Mouse (Mus musculus): ENCODE measurements at regions not wholly inside any gene's neighbourhood (a gene's known extent, or its start where the extent isn't known, plus 50 kb on each side); places are given as distances from the start of the nearest gene placed in this dataset.
A peak's percentile ranks its signal among the peaks of the same experiment; 100 is the strongest.

- no peak for DNase-seq (ENCODE audit: low read depth, low spot score)
Measured at GRCm38 (mm10) chr5:90164434-90164833, 59.4 kb downstream of the Cox18 start.

GRCm38 (mm10) chr5:90163033-90163859, 60.6 kb downstream of the Cox18 start:
- no peak for DNase-seq (ENCODE audit: low read depth, low spot score)

GRCm38 (mm10) chr5:90160281-90160680, 63.5 kb downstream of the Cox18 start:
- peak; percentile 55 for DNase-seq (ENCODE audit: low read depth, low spot score)

- DNase-seq (ENCODE audit: low read depth, low spot score), result no peak
Measured at GRCm38 (mm10) chr5:90156522-90156921, 67.3 kb downstream of the Cox18 start.

GRCm38 (mm10) chr5:90149611-90150532, 73.9 kb downstream of the Cox18 start:
- DNase-seq (ENCODE audit: low read depth, low spot score), result no peak

GRCm38 (mm10) chr5:90135971-90136370, 87.8 kb downstream of the Cox18 start:
- no peak for DNase-seq (ENCODE audit: low read depth, low spot score)

- DNase-seq (ENCODE audit: low read depth, low spot score), result no peak
Measured at GRCm38 (mm10) chr5:90107036-90107435, 116.8 kb downstream of the Cox18 start.

GRCm38 (mm10) chr5:90104672-90105071, 119.1 kb downstream of the Cox18 start:
- DNase-seq (ENCODE audit: low read depth, low spot score), result no peak

GRCm38 (mm10) chr5:90088541-90088940, 135.3 kb downstream of the Cox18 start:
- DNase-seq (ENCODE audit: low read depth, low spot score), result no peak

GRCm38 (mm10) chr5:90086491-90086890, 137.3 kb downstream of the Cox18 start:
- DNase-seq (ENCODE audit: low read depth, low spot score), result no peak

GRCm38 (mm10) chr5:90077025-90077536, 146.7 kb downstream of the Cox18 start:
- no peak for DNase-seq (ENCODE audit: low read depth, low spot score)

GRCm38 (mm10) chr5:90075629-90076349, 148.0 kb downstream of the Cox18 start:
- DNase-seq (ENCODE audit: low read depth, low spot score), result no peak

GRCm38 (mm10) chr5:90071806-90072205, 152.0 kb downstream of the Cox18 start:
- no peak for DNase-seq (ENCODE audit: low read depth, low spot score)

GRCm38 (mm10) chr5:90068601-90069000, 155.2 kb downstream of the Cox18 start:
- no peak for DNase-seq (ENCODE audit: low read depth, low spot score)

GRCm38 (mm10) chr5:90067817-90068216, 156.0 kb downstream of the Cox18 start:
- no peak for DNase-seq (ENCODE audit: low read depth, low spot score)

- no peak for DNase-seq (ENCODE audit: low read depth, low spot score)
Measured at GRCm38 (mm10) chr5:90065884-90066615, 157.8 kb downstream of the Cox18 start.

- DNase-seq (ENCODE audit: low read depth, low spot score), result peak; percentile 32
Measured at GRCm38 (mm10) chr5:90055686-90056085, 168.1 kb downstream of the Cox18 start.

- no peak for DNase-seq (ENCODE audit: low read depth, low spot score)
Measured at GRCm38 (mm10) chr5:90052516-90052915, 169.4 kb upstream of the Adamts3 start.

- DNase-seq (ENCODE audit: low read depth, low spot score), result no peak
Measured at GRCm38 (mm10) chr5:90049856-90050255, 166.7 kb upstream of the Adamts3 start.

GRCm38 (mm10) chr5:90042781-90043180, 159.6 kb upstream of the Adamts3 start:
- DNase-seq (ENCODE audit: low read depth, low spot score), result no peak

- no peak for DNase-seq (ENCODE audit: low read depth, low spot score)
Measured at GRCm38 (mm10) chr5:90033103-90033502, 150.0 kb upstream of the Adamts3 start.

Data from R1 (cell line).